Mouse (Mus musculus) neutrophil, adult 5-6 weeks (primary cell): ENCODE measurements around the gene Ube2d2b. TPM values are rescaled to one million over a fixed set of nuclear protein-coding genes. Genes with fewer than 3 reads are reported as not detected.

Experiments used
- ATAC-seq: fragments of 151-379, 151-347 bp; 2 replicates; pipeline ENCODE4 v1.8.0; 2017; ENCODE audit warnings: mild to moderate bottlenecking, moderate TSS enrichment; ENCODE audit not compliant: insufficient number of reproducible peaks, poor library complexity, low FRiP score, severe bottlenecking; ENCODE audit errors: extremely low read depth
- total RNA-seq: library from RNA; stranded (forward); fragments of 200-1000 nt; gene quantifications from 2 replicates; pipeline ENCODE4 v1.2.3, GENCODE M21; 2017

The Ube2d2b gene
- total RNA-seq, 1 experiment from 2014 or later: not detected

DNA sequence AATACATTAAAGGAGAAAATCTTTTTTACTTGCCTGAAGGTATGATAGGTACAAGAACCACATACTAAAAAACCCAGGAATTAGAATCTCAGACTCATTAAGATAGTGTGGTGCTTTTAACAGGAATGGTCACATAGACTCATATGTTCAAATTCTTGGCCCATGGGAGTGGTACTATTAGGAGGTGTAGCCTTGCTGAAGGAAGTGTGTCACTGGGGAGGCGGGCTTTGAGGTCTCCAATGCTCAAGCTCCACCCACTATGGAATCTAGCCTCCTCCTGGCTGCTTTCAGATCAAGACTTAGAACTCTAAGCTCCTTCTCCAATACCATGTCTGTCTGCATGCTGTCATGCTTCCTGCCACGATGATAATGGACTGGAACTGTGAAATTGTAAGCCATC, 17.9 kb downstream of the Ube2d2b start:
- no peak for ATAC-seq

DNA sequence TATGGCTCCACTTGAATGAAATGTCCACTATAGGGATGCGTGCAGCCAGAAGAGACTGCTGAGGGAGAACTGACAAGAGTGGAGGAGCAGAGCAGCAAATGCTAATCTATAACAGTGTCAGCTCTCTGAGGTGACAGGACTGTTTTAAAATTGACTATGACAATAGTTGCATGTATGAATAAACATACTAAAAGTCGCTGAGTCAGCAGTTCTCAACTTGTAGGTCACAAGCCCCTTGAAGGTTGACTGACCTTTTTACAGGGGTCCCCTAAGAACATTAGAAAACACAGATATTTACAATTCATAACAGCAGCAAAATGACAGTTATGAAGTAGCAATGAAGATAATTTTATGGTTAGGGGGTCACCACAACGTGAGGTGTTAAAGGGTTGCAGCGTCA, 19.1 kb downstream of the Ube2d2b start:
- no peak for ATAC-seq

DNA sequence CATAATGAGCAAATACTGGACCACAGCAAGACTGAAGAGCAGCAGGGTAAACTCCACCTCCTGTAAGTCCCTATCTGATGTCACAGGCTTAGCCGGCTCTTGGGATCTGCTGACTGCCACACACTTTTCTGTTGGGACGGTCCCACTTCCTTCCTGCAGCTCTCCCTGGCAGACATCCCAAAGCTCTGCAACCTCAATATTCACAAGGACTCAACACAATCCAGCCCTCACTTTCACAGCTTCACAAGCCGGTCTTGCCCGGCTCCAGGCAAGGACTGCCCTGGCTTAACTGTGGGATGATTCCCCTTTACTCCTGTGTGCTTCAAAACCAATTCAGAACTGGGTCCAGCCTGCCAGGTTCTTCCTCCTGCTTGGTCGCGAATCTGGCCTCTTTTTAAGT, 23.9 kb downstream of the Ube2d2b start:
- no peak for ATAC-seq

DNA sequence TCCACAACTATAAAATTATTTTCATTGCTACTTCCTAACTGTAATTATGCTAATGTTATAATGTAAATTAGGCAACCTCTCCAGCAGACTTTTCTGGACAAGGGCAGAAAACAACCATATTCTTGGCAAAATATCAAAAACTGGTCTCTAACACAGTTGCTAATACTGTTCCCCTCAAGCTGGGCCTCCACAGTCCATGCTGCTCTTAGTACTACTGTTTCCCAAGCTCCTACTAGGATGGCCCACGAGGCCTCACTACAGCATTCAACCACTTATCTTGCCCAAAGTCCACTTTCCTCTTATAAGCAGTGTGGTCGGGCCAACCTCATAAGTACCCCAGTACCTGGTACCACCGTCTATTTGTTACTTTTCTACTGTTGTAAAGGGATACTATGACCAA, 24.7 kb downstream of the Ube2d2b start:
- ATAC-seq: no peak

GRCm38 (mm10) chr5:107855546-107855945, 25.6 kb downstream of the Ube2d2b start:
- no peak for ATAC-seq

DNA sequence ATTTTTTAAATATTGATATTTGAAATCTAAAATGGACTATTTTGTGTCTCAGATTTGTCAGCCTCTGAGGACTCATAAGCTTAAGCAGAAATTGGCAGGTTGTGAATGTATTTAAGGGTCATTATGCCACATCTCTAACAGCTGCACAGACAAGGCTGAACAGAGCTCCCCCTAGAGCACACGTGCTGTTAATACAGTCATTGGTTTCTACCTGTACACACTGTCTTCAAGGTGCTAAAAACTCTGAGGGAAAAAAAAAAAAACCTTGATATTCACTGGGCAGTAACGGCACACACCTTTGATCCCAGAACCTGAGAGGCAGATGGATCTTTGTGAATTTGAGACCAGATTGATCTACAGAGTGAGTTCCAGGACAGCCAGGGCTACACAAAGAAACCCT, 29.1 kb downstream of the Ube2d2b start:
- ATAC-seq: peak; percentile 72; the same call in 1 of the 2 replicates

DNA sequence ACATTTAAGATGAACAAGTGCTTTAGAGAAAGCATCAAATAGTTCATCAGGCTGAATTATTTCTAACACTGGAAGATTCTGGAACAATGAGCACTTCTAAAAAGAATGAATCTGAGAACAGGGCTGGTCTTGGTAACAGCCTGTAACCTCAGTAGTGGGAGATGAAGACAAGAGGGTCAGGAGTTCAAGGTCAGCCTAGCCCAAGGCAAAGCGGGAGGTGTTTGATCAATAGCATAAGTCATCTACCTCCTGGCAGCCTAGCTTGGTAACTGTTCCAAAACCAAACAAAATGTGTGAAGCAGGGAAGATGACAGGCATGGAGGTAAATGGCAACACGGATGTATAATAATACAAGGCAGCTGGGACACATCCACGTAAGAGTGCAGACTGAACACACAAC, 34.1 kb downstream of the Ube2d2b start:
- ATAC-seq: no peak

- peak; percentile 45; the same call in 1 of the 2 replicates for ATAC-seq
Observed at GRCm38 (mm10) chr5:107866127-107867126, 36.5 kb downstream of the Ube2d2b start.

GRCm38 (mm10) chr5:107867970-107868904, 38.3 kb downstream of the Ube2d2b start:
- peak; percentile 49; the same call in 1 of the 2 replicates for ATAC-seq

DNA sequence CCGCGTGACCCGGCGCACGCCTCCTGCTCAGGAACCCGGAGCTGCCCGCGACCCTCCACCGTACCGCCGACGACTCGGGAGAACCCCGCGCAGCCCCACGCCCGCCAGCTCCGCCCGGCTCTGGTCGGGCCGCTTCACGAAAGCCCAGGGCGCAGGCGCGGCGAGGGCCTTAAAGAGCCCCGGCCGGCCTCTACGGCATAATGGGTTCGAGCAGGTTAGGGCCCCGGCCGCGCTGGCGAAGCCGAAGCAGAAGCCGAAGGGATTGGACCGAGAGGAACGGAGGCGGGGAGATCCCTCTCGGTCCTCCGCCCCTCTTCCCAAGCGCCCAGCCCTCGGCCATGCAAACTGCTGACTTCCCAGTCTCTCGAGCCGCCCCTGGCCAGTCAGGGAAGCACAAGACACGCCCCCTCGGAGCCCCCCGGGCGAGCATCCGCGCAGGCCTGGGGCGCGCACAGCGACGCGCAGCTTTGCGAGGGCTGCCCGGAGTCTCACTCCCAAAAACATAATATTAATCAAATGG, 39.1 kb downstream of the Ube2d2b start:
- ATAC-seq: peak; percentile 56

GRCm38 (mm10) chr5:107869701-107870100, 39.8 kb downstream of the Ube2d2b start:
- no peak for ATAC-seq

DNA sequence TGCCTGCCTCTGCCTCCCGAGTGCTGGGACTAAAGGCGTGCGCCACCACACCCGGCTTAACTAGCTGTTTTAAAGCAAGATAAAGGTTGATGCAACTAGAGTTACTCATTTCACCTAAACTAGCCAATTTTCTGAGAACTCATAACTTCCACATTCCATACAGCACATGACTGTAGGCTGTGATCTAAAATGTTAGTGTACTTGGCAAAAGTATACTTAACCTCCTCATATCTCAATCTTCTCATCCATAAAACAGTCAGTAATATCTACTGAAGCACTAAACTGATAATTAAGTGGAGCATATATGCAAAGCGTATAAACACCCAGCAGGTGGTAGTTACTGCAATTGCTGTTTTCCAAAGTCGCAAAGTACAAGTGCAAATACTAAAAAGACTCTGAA, 43.4 kb downstream of the Ube2d2b start:
- no peak for ATAC-seq

DNA sequence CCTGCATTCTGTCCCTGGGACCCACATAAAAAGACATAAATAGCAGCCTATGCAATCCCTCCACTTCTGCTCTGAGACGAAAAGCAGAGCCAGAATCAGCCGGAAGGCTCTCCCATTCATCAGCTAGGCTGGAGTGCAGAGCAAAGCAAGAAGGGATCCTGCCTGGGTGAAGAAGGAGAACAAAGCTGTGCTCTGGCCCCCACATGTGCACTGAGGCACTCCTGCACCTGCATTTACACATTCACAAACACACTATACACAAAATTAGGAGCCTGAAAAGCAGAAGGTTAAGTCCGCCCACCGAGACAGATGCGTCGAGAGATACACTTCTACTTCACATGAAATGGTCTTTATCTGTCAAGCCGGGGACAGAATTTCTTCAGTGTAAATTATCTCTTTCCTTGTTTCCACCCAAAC, 44.0 kb downstream of the Ube2d2b start:
- no peak for ATAC-seq

- no peak for ATAC-seq
Observed at GRCm38 (mm10) chr5:107874561-107875260, 44.8 kb downstream of the Ube2d2b start, which contains the start of gene Evi5. Gene Evi5 (minus strand): TSS chr5:107875107.

- ATAC-seq: no peak
Observed at GRCm38 (mm10) chr5:107875261-107875611, 45.3 kb downstream of the Ube2d2b start.

- ATAC-seq: no peak
Observed at GRCm38 (mm10) chr5:107877053-107877452, 47.2 kb downstream of the Ube2d2b start.

DNA sequence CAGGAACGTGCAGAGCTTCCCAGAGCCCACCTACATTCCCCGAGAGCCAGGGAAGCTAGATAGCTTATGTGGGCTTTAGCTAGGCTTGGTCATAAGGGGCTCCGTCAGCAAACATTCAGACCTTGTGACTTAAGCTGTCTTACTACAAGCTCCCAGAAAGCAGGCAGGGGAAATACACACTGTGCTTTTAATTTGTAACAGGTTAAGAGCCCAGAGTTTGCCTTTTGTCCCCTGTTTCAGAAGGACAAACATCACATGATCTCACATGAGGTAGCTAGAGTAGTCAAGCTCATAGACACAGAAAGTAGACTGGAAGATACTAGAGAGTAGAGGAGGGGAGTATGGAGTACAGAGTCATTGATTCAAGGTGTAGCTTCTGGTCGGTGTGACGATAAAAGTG, 50.8 kb downstream of the Ube2d2b start:
- no peak for ATAC-seq
